Mouse (Mus musculus): ENCODE data around the gene Rps15a.

DNA sequence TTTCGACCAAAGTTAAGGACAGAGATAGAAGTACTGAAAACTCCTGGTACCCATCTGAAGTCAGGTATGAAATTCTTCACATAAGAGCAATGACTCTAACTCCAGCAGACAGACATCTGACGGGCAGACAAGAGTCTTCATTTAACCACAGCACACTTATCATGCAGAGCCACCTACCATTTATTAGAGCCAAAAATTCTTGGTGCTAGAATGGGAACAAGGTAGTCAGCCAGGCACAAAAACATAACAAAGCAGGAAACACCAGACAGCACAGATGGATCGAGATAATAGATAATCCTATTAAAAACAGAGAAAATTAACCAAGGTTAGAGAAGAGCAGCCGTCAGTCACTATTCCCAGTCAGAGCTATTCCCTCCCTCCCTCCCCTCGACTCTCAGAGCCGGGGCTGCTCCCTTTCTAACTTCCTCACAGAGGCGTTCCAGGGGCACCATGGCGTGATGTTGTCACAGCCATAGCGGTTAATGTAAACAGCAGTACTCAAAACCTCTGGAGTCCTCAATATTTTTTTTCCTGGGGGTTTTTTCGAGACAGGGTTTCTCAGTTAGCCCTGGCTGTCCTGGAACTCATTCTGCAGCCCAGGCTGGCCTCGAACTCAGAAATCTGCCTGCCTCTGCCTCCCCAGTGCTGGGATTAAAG is 10.4 kb upstream of the Rps15a start:
- TF ChIP-seq NELFE (IDR thresholded peaks at IDR 0.05; ENCODE audit: low read depth, low read length): no peak
- TF ChIP-seq CTCF (conservative IDR thresholded peaks at IDR 0.05 in 1 of 2, IDR thresholded peaks at IDR 0.05 in 1 of 2; ENCODE audit: low read depth in 2 of 2, low read length in 2 of 2): no peak
